Mouse (Mus musculus): ENCODE results near the gene Zfp512b. TPM values are rescaled to one million over a fixed set of nuclear protein-coding genes. Genes with fewer than 3 reads are reported as not detected.

Zfp512b gene
- polyA plus RNA-seq, 1 experiment from 2014 or later = 49.7 TPM

GRCm38 (mm10) chr2:181579681-181580080 is 12.9 kb downstream of the Zfp512b start:
- Histone ChIP-seq H3K4me1 (peaks cover 16% of the 10 kb centered on the region), H3K9ac (no peak overlapping the region)

DNA sequence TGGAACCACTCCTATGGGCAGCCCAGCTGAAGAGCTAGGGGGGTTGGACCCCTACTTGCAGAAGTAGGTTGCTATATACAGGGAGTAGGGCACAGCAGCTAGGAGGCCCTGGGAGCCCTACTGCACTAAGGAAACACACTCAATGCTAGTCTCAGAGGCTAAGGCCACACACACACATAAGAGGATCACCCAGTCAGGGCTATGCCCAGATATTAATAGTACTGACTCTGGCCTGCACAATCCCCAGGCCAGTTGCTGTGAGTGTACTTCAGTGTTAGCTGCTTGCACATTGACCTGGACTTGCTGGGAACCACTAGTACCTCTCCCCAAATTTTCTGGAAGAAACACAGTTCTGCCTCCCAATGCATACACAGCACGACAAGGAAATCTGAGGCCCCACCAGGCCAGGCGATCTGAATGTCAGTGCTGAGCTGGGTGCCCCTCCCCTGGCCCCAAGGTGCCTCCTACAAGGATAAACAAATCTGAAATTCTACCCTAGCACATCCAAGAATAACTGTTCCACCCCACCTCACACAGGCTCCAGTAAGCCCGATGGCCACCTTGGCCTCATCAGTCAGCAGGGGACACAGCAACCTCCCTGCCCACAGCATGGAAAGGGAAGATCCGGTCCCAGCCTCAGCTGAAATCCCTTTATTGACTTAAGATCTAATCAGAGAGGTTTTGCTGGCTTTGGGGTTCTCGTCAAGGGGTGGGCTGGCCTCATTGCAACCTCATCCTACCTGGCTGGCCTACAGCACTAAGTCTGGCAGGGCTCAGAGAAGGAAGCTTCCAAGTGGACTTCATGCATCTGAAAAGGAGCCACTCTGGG is 13.6 kb downstream of the Zfp512b start:
- H3K9ac ChIP-seq = no peak overlapping the region
- H3K27ac ChIP-seq = no peak overlapping the region
- H3K4me1 ChIP-seq = peaks cover 16% of the 10 kb centered on the region
- 73% methylated on average over 5 of the region's 5 CpGs for WGBS
- peaks cover 16% of the 10 kb centered on the region for H3K36me3 ChIP-seq (ENCODE audit: poor library complexity, severe bottlenecking)
- H3K9me3 ChIP-seq (replicated peaks) = no peaks in the 10 kb centered on the region
- H3K27me3 ChIP-seq = no peaks in the 10 kb centered on the region
- ATAC-seq = no peak
- H3K4me2 ChIP-seq = no peak overlapping the region
- no peak overlapping the region for H3K4me3 ChIP-seq

More at GRCm38 (mm10) chr2:181579681-181580080, 12.9 kb downstream of the Zfp512b start:
- Histone ChIP-seq H3K4me3 (no peak overlapping the region), H3K36me3 (ENCODE audit: poor library complexity, severe bottlenecking) (peaks cover 16% of the 10 kb centered on the region), H3K4me2 (no peak overlapping the region), H3K27me3 (no peaks in the 10 kb centered on the region), H3K9me3 (replicated peaks) (no peaks in the 10 kb centered on the region), H3K27ac (no peak overlapping the region)
- ATAC-seq = no peak
- 95% methylated on average over 1 of the region's 1 CpGs for WGBS

- no peak overlapping the region for H3K4me2 ChIP-seq
- 84% methylated on average over 7 of the region's 7 CpGs for WGBS
- peaks cover 17% of the 10 kb centered on the region; the same call in 1 of the 2 replicates for H3K36me3 ChIP-seq (ENCODE audit: poor library complexity, severe bottlenecking)
- H3K4me3 ChIP-seq = no peak overlapping the region
- H3K4me1 ChIP-seq = peaks cover 16% of the 10 kb centered on the region
- ATAC-seq = no peak
- no peak overlapping the region for H3K9ac ChIP-seq
- H3K9me3 ChIP-seq (replicated peaks) = no peaks in the 10 kb centered on the region
- H3K27ac ChIP-seq = no peak overlapping the region
- H3K27me3 ChIP-seq = no peaks in the 10 kb centered on the region
These were observed 14.5 kb downstream of the Zfp512b start for GRCm38 (mm10) chr2:181577981-181578581.

GRCm38 (mm10) chr2:181577126-181577525 is 15.5 kb downstream of the Zfp512b start:
- H3K9me3 ChIP-seq (replicated peaks) = no peaks in the 10 kb centered on the region
- no peaks in the 10 kb centered on the region for H3K27me3 ChIP-seq
- no peak overlapping the region for H3K4me2 ChIP-seq
- no peak overlapping the region for H3K4me3 ChIP-seq
- no peak overlapping the region for H3K9ac ChIP-seq
- 78% methylated on average over 2 of the region's 2 CpGs for WGBS
- no peak overlapping the region for H3K27ac ChIP-seq
- no peak for ATAC-seq
- peaks cover 13% of the 10 kb centered on the region for H3K4me1 ChIP-seq
- peaks cover 26% of the 10 kb centered on the region; the same call in 1 of the 2 replicates for H3K36me3 ChIP-seq (ENCODE audit: poor library complexity, severe bottlenecking)

GRCm38 (mm10) chr2:181576613-181577012 is 16.0 kb downstream of the Zfp512b start:
- no peak overlapping the region for H3K27ac ChIP-seq
- no peak overlapping the region for H3K9ac ChIP-seq
- WGBS = 91% methylated on average over 2 of the region's 2 CpGs
- H3K4me2 ChIP-seq = no peak overlapping the region
- no peak for ATAC-seq
- H3K36me3 ChIP-seq (ENCODE audit: poor library complexity, severe bottlenecking) = peaks cover 26% of the 10 kb centered on the region; the same call in 1 of the 2 replicates
- no peak overlapping the region for H3K4me3 ChIP-seq
- no peaks in the 10 kb centered on the region for H3K27me3 ChIP-seq
- peaks cover 11% of the 10 kb centered on the region for H3K4me1 ChIP-seq
- no peaks in the 10 kb centered on the region for H3K9me3 ChIP-seq (replicated peaks)

GRCm38 (mm10) chr2:181574921-181575545 is 17.6 kb downstream of the Zfp512b start:
- H3K27ac ChIP-seq = no peak overlapping the region
- 93% methylated on average over 7 of the region's 7 CpGs for WGBS
- no peak overlapping the region for H3K4me3 ChIP-seq
- no peak overlapping the region for H3K4me2 ChIP-seq
- no peaks in the 10 kb centered on the region for H3K9me3 ChIP-seq (replicated peaks)
- ATAC-seq = no peak; the same call in 1 of the 2 replicates
- H3K9ac ChIP-seq = no peak overlapping the region
- H3K36me3 ChIP-seq (ENCODE audit: poor library complexity, severe bottlenecking) = peaks cover 26% of the 10 kb centered on the region; the same call in 1 of the 2 replicates
- H3K27me3 ChIP-seq = no peaks in the 10 kb centered on the region
- H3K4me1 ChIP-seq = peaks cover 1% of the 10 kb centered on the region; the same call in 1 of the 2 replicates

DNA sequence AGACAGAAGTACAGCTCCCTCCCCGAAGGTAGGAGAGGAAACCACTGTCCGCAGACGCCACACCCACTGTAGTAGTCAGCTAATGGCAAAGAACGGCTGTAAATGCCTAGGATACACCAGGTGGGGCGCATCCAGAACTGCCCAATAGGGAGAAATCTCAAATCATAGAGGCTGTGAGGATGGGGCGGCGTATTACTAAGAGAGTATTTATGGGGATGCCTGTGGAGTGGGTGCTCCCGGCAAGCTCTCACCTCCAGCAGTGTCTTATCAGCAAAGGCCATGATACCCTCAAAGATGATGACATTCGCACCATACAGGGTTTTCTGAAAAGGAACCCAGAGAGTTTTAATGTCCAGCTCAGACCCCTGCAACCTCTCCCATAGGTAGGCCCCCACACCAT is 18.6 kb downstream of the Zfp512b start:
- Histone ChIP-seq H3K4me1 (no peaks in the 10 kb centered on the region), H3K4me3 (no peak overlapping the region), H3K36me3 (ENCODE audit: poor library complexity, severe bottlenecking) (peaks cover 26% of the 10 kb centered on the region; the same call in 1 of the 2 replicates), H3K9me3 (replicated peaks) (no peaks in the 10 kb centered on the region), H3K27ac (no peak overlapping the region), H3K27me3 (no peaks in the 10 kb centered on the region), H3K9ac (no peak overlapping the region), H3K4me2 (no peak overlapping the region)
- ATAC-seq = no peak
- WGBS = 95% methylated on average over 9 of the region's 9 CpGs

DNA sequence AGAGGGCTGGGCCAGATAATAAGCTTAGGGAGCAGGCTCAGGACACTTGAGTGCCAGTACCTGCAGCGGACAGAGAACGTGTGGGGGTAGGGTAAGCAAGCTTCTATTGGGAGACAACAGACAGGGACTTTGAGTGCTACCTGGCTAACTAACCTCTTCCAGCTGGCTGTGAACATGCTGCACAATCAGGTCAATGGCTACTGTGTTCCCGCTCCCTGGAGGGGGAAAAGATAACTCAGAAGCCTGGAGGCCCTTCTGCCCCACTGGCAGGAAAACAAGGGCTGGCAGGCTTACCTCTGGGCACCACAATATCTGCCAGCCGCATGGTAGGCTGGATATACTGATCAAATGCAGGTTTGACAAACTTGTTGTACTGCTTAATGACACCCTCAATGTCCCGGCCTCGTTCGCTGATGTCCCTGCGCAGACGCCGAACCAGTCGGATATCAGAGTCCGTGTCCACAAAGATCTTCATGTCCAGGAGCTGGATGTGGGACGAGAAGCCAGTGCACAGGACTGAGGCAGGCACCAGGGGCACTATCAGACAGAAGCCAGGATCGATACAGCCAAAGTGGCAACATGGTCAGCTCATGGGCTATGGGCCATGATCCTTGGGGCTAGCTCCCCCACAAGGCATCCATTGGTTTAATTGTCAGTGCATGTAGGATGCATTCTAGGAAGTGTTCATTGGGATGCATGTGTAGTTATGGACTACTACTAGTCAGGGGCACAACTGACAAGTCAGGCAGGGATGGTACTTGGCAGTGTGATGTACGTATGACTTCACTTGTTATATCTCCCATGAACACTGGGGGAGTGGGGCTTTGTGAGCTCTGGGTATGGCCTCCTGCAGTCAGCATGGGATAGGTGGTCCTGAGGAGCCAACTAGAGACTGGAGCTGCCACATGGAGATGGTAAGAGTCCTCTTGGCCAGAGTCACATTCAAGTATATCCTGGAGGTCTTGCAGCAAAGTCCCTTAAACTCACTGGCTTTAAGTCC is 19.4 kb downstream of the Zfp512b start:
- Histone ChIP-seq H3K27me3 (no peaks in the 10 kb centered on the region), H3K36me3 (ENCODE audit: poor library complexity, severe bottlenecking) (peaks cover 26% of the 10 kb centered on the region; the same call in 1 of the 2 replicates), H3K4me1 (no peaks in the 10 kb centered on the region), H3K4me2 (no peak overlapping the region), H3K4me3 (no peak overlapping the region), H3K27ac (no peak overlapping the region), H3K9me3 (replicated peaks) (no peaks in the 10 kb centered on the region), H3K9ac (no peak overlapping the region)
- no peak for ATAC-seq
- 90% methylated on average over 15 of the region's 15 CpGs for WGBS

- ATAC-seq = no peak
- Histone ChIP-seq H3K27me3 (no peaks in the 10 kb centered on the region), H3K4me2 (no peak overlapping the region), H3K27ac (no peak overlapping the region), H3K9me3 (replicated peaks) (no peaks in the 10 kb centered on the region), H3K36me3 (ENCODE audit: poor library complexity, severe bottlenecking) (peaks cover 26% of the 10 kb centered on the region; the same call in 1 of the 2 replicates), H3K4me1 (no peaks in the 10 kb centered on the region), H3K4me3 (no peak overlapping the region), H3K9ac (no peak overlapping the region)
- 90% methylated on average over 11 of the region's 11 CpGs for WGBS
These were observed 20.5 kb downstream of the Zfp512b start for GRCm38 (mm10) chr2:181571941-181572670.

DNA sequence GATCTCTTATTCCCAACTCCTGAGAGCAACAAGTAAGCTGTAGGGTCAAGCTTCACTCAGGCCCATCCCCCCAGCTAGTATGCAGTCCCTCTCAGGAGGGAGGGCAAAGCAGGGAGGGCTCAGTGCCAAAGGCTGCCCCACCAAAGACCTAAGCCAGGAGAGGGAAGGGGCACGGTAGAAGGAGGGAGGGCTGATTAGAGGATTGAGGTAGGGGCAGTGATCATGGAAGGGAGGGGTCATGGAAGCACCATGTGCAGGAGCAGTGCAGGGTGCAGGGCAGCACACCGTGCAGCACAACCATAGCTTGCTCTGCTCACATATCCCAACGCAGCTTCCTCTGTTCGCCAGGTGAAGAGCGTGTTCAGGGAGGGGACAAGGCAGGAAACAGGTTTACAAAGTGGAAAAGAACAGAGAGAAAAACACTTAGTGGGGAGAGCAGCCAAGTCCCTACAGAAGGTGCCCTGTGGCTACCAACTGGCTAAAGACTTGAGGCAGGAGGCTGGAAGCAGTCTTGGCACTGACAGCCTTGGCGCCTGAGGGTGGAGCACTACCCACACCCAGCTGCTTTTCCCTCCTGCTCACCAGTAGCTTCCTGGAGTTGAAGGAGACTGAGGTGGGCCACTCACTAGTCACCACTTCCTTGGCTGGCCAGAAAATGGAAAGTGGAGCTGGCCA is 21.5 kb downstream of the Zfp512b start:
- H3K36me3 ChIP-seq (ENCODE audit: poor library complexity, severe bottlenecking) = peaks cover 26% of the 10 kb centered on the region; the same call in 1 of the 2 replicates
- ATAC-seq = no peak
- no peaks in the 10 kb centered on the region for H3K4me1 ChIP-seq
- H3K4me3 ChIP-seq = no peak overlapping the region
- H3K9me3 ChIP-seq (replicated peaks) = no peaks in the 10 kb centered on the region
- H3K9ac ChIP-seq = no peak overlapping the region
- H3K4me2 ChIP-seq = no peak overlapping the region
- H3K27ac ChIP-seq = no peak overlapping the region
- H3K27me3 ChIP-seq = no peaks in the 10 kb centered on the region
- 67% methylated on average over 6 of the region's 6 CpGs for WGBS
